9 mouse cellular contexts compared by ENCODE assay signal in genomic region chr4:124881341-124881908, GRCm38 (mm10). TPM values are rescaled to one million over a fixed set of nuclear protein-coding genes. Genes with fewer than 3 reads are reported as not detected.
DNase-seq lines count a peak whose midpoint lies in the region; ATAC-seq and TF ChIP-seq lines count a peak whose summit lies in the region.
"Had no signal": no experiment of that assay in that cellular context is flagged by ENCODE, and none has a peak within 500 bp of the region (broad histone marks: within the 10 kb centered on the region; RNA-seq: fewer than 3 reads in every experiment).

No protein-coding gene starts in this region.

- peak; percentile 9; the same call in 1 of the 2 replicates for TF ChIP-seq CTCF in olfactory bulb, adult 2 months (IDR thresholded peaks at IDR 0.05; ENCODE audit: insufficient read depth, low read depth, low read length)

- H3K4me2 ChIP-seq in kidney, embryonic 14.5 days (replicated peaks; ENCODE audit: low read depth, low read length) = peak overlapping the region; percentile 52

- intact Hi-C loops in left cerebral cortex, postnatal 4 days (cut with DNase I) = no loop called here

- H3K27ac ChIP-seq in kidney, embryonic 14.5 days (ENCODE audit: low read depth, low read length) = no peak overlapping the region
- peak overlapping the region; percentile 76 for H3K27ac ChIP-seq in hindbrain, embryonic 10.5 days
- H3K27ac ChIP-seq in olfactory bulb, adult 2 months (ENCODE audit: insufficient read depth, low read depth, low read length) = no peak overlapping the region

- peak; percentile 80; the same call in 1 of the 2 replicates for ATAC-seq in kidney, embryonic 14.5 days (ENCODE audit: low FRiP score, low TSS enrichment)
- no peak for ATAC-seq in erythroblast, adult 5-6 weeks (replicated peaks; ENCODE audit: low FRiP score, poor library complexity, severe bottlenecking)
- ATAC-seq: Patski had no signal

- H3K36me3 ChIP-seq in kidney, embryonic 14.5 days (ENCODE audit: control insufficient read depth, insufficient read depth, low read length) = no peaks in the 10 kb centered on the region
- no peaks in the 10 kb centered on the region for H3K36me3 ChIP-seq in hindbrain, embryonic 10.5 days

- peaks cover 63% of the 10 kb centered on the region for H3K27me3 ChIP-seq in kidney, embryonic 14.5 days (ENCODE audit: control insufficient read depth, insufficient read depth, low read length)
- H3K27me3 ChIP-seq in hindbrain, embryonic 10.5 days (ENCODE audit: insufficient read depth, poor library complexity, severe bottlenecking) = peaks cover 76% of the 10 kb centered on the region

- no peak for DNase-seq in kidney, adult 11 months
- DNase-seq in cerebellum, postnatal 4 days (ENCODE audit: low spot score in 2 of 2) = peak; percentile 83 to 91
- peak; percentile 94 for DNase-seq in hindbrain, embryonic 10.5 days (ENCODE audit: low spot score)
- peak; percentile 94 for DNase-seq in left cerebral cortex, postnatal 4 days
- no peak for DNase-seq in spleen, postnatal 4 days (ENCODE audit: low spot score in 2 of 2)

- peak; percentile 30; the same call in 1 of the 2 replicates for TF ChIP-seq POLR2A in olfactory bulb, adult 2 months (IDR thresholded peaks at IDR 0.05; ENCODE audit: insufficient read depth, low read depth, low read length)

- no peaks in the 10 kb centered on the region for H3K9me3 ChIP-seq in kidney, embryonic 14.5 days (ENCODE audit: control insufficient read depth, low read length)
- H3K9me3 ChIP-seq in hindbrain, embryonic 10.5 days = peaks cover 8% of the 10 kb centered on the region; the same call in 1 of the 2 replicates

- no peaks in the 10 kb centered on the region for H3K4me1 ChIP-seq in kidney, embryonic 14.5 days (ENCODE audit: control insufficient read depth, insufficient read depth, low read length)
- peaks cover 43% of the 10 kb centered on the region for H3K4me1 ChIP-seq in hindbrain, embryonic 10.5 days (replicated peaks)
- H3K4me1 ChIP-seq in olfactory bulb, adult 2 months (ENCODE audit: control insufficient read depth, insufficient read depth, low read length) = peaks cover 17% of the 10 kb centered on the region

- peak overlapping the region; percentile 36 for H3K4me3 ChIP-seq in kidney, embryonic 14.5 days (ENCODE audit: low read length)
- H3K4me3 ChIP-seq in hindbrain, embryonic 10.5 days = peak overlapping the region; percentile 51
- H3K4me3 ChIP-seq in olfactory bulb, adult 2 months (ENCODE audit: insufficient read depth, low read depth, low read length) = peak overlapping the region; percentile 56

- no peak overlapping the region for H3K9ac ChIP-seq in kidney, embryonic 14.5 days (ENCODE audit: low read depth, low read length)

- WGBS in kidney, embryonic 14.5 days = under 1% methylated on average over 33 of the region's 37 CpGs
- under 1% methylated on average over 37 of the region's 37 CpGs for WGBS in hindbrain, embryonic 10.5 days
- under 1% methylated on average over 37 of the region's 37 CpGs for WGBS in olfactory bulb, adult 2 months

RNA-seq across cellular contexts. Expression of gene Epha10, which starts 0.7 kb away (rescaled TPM):
- polyA plus RNA-seq in kidney, embryonic 14.5 days (2014; fragmentation: Nextera tagmentation; extraction: Ambion mirVana) = 0.10 and 0.23 TPM in 2 replicates
- polyA plus RNA-seq in hindbrain, embryonic 10.5 days (2016; fragmentation: Nextera tagmentation; extraction: Ambion mirVana) = 3.8 and 7.6 TPM in 2 replicates
- 10 to 100 TPM; 15.7 to 18.8 TPM for total RNA-seq in left cerebral cortex, postnatal 4 days (2021)
- polyA plus RNA-seq in olfactory bulb, adult 2 months (2012; ENCODE audit: insufficient read depth, insufficient read length, low replicate concordance, missing spikeins) = not detected in 2 replicates
- total RNA-seq in erythroblast, adult 5-6 weeks (2015; ENCODE audit: low replicate concordance) = not detected in 2 replicates
- not detected in 2 replicates for total RNA-seq in erythroblast, adult 5-6 weeks (2017; ENCODE audit: low replicate concordance)
- polyA plus RNA-seq: Patski had no signal

RNA-seq across cellular contexts. Expression of gene Maneal, which starts 19.5 kb away (rescaled TPM):
- polyA plus RNA-seq in kidney, embryonic 14.5 days (2014; fragmentation: Nextera tagmentation; extraction: Ambion mirVana) = 0.66 and 0.81 TPM in 2 replicates
- polyA plus RNA-seq in hindbrain, embryonic 10.5 days (2016; fragmentation: Nextera tagmentation; extraction: Ambion mirVana) = 3.7 and 8.8 TPM in 2 replicates
- total RNA-seq in left cerebral cortex, postnatal 4 days (2021) = 10 to 100 TPM; 48.8 to 52.5 TPM
- not detected in 2 replicates for polyA plus RNA-seq in olfactory bulb, adult 2 months (2012; ENCODE audit: insufficient read depth, insufficient read length, low replicate concordance, missing spikeins)
- not detected in 2 replicates for total RNA-seq in erythroblast, adult 5-6 weeks (2015; ENCODE audit: low replicate concordance)
- not detected in 2 replicates for total RNA-seq in erythroblast, adult 5-6 weeks (2017; ENCODE audit: low replicate concordance)
- polyA plus RNA-seq: Patski had no signal

RNA-seq across cellular contexts. Expression of gene 1110065P20Rik, which starts 30.4 kb away (rescaled TPM):
- 53.6 and 64.3 TPM in 2 replicates for polyA plus RNA-seq in kidney, embryonic 14.5 days (2014; fragmentation: Nextera tagmentation; extraction: Ambion mirVana)
- 47.9 and 61.7 TPM in 2 replicates for polyA plus RNA-seq in hindbrain, embryonic 10.5 days (2016; fragmentation: Nextera tagmentation; extraction: Ambion mirVana)
- 10 to 100 TPM; 74.1 to 75.1 TPM for total RNA-seq in left cerebral cortex, postnatal 4 days (2021)
- polyA plus RNA-seq in olfactory bulb, adult 2 months (2012; ENCODE audit: insufficient read depth, insufficient read length, low replicate concordance, missing spikeins) = not detected in 2 replicates
- total RNA-seq in erythroblast, adult 5-6 weeks (2015; ENCODE audit: low replicate concordance) = 5.8 TPM in 1 of 2 replicates, not detected in the other
- total RNA-seq in erythroblast, adult 5-6 weeks (2017; ENCODE audit: low replicate concordance) = 0.70 and 3.3 TPM in 2 replicates

RNA-seq across cellular contexts. Expression of gene Yrdc, which starts 30.9 kb away (rescaled TPM):
- polyA plus RNA-seq in kidney, embryonic 14.5 days (2014; fragmentation: Nextera tagmentation; extraction: Ambion mirVana) = 40.4 and 49.8 TPM in 2 replicates
- polyA plus RNA-seq in hindbrain, embryonic 10.5 days (2016; fragmentation: Nextera tagmentation; extraction: Ambion mirVana) = 38.3 and 48.2 TPM in 2 replicates
- 10 to 100 TPM; 40.6 to 45.8 TPM for total RNA-seq in left cerebral cortex, postnatal 4 days (2021)
- polyA plus RNA-seq in olfactory bulb, adult 2 months (2012; ENCODE audit: insufficient read depth, insufficient read length, low replicate concordance, missing spikeins) = not detected in 2 replicates
- total RNA-seq in erythroblast, adult 5-6 weeks (2015; ENCODE audit: low replicate concordance) = 8.2 and 14.0 TPM in 2 replicates
- 1.2 and 1.5 TPM in 2 replicates for total RNA-seq in erythroblast, adult 5-6 weeks (2017; ENCODE audit: low replicate concordance)

RNA-seq across cellular contexts. Expression of gene 9930104L06Rik, which starts 55.4 kb away (rescaled TPM):
- polyA plus RNA-seq in kidney, embryonic 14.5 days (2014; fragmentation: Nextera tagmentation; extraction: Ambion mirVana) = 4.8 and 5.0 TPM in 2 replicates
- polyA plus RNA-seq in hindbrain, embryonic 10.5 days (2016; fragmentation: Nextera tagmentation; extraction: Ambion mirVana) = 13.3 and 18.0 TPM in 2 replicates
- total RNA-seq in left cerebral cortex, postnatal 4 days (2021) = 10 to 100 TPM; 16.3 to 18.6 TPM
- polyA plus RNA-seq in olfactory bulb, adult 2 months (2012; ENCODE audit: insufficient read depth, insufficient read length, low replicate concordance, missing spikeins) = not detected in 2 replicates
- total RNA-seq in erythroblast, adult 5-6 weeks (2015; ENCODE audit: low replicate concordance) = 0.38 and 0.84 TPM in 2 replicates
- total RNA-seq in erythroblast, adult 5-6 weeks (2017; ENCODE audit: low replicate concordance) = 3.2 and 6.1 TPM in 2 replicates

Comparison
In these comparisons a context has a peak if more than half of its experiments do, and no peak if none do; other contexts are left out.
1. DNase-seq: peak in cerebellum, postnatal 4 days (2 of 2), hindbrain, embryonic 10.5 days (single experiment) and left cerebral cortex, postnatal 4 days (single experiment); none in kidney, adult 11 months (single experiment) and spleen, postnatal 4 days (0 of 2).
2. RNA of gene 1110065P20Rik, which starts 30.4 kb away (polyA plus RNA-seq): 47.9 to 61.7 TPM in hindbrain, embryonic 10.5 days and 53.6 to 64.3 TPM in kidney, embryonic 14.5 days; not detected in olfactory bulb, adult 2 months; every median in the first group is over 10 times any median in the second.
3. Peak in every context shown above with its lines, with median percentiles within 50 percentile points of each other: H3K4me3 ChIP-seq.